Mouse (Mus musculus) liver, embryonic 14 days (tissue): ENCODE measurements around the gene Gm3676. TPM values are rescaled to one million over a fixed set of nuclear protein-coding genes. Genes with fewer than 3 reads are reported as not detected.

ENCODE experiments used
- polyA plus RNA-seq: library from polyadenylated mRNA; depleted of rRNA; stranded (reverse); fragments of >200 nt; gene quantifications from 2 replicates; pipeline ENCODE4 v1.2.3, GENCODE M21; 2012; rRNA removed

Gene Gm3676
- polyA plus RNA-seq, result not detected in 2 replicates

DNA sequence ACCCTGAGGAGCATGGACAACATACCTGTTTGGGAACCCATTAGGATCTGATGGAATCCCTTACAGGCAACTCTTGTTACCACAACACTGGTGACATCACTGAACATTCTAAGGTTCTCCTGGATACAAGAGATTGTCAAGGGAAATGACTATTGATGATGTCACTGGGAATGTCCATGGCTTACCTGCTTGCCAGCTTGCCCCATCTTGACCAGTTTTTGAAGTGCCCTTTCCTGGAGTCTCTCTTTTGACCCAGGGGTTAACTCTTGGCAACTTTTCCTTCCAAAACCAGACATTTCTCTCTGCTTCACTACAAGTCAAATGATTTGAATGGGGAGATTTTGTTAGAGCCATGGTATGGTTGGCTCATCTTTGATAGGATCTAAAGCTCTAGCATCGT lies at the start of gene Gm3676:
Gene Gm3676 (minus strand): TSS at position 101 of the 400 bp plus-strand sequence.

DNA sequence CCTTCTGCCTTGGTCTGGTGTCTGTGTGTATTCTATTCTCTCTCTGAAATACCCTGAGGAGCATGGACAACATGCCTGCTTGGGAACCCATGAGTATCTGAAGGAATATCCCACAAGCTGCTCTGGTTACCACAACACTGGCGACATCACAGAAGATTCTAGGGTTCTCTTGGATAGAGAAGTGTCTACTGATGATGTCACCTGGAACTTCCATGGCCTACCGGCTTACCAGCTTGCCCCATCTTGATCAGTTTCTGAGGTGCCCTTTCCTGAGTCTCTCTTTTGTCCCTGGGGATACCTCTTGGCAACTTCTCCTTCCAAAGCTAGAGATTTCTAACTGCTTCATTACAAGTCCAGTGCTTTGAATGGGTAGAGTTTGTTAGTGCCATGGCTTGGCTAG lies 21.8 kb downstream of the Gm3676 start, which contains the start of gene Gm3072:
Gene Gm3072 (minus strand): TSS at position 101 of the 400 bp plus-strand sequence.

Other genes with a start within 250 kb of the Gm3676 start
- gene Gm6482, start 238.2 kb downstream of the Gm3676 start, polyA plus RNA-seq, result not detected in 2 replicates
- not detected in 2 replicates for gene Gm7954, start 193.0 kb downstream of the Gm3676 start, polyA plus RNA-seq
- gene Gm3486, start 157.0 kb downstream of the Gm3676 start, polyA plus RNA-seq, result not detected in 2 replicates
- not detected in 2 replicates for gene Gm7970, start 90.9 kb downstream of the Gm3676 start, polyA plus RNA-seq
- not detected in 2 replicates for gene 1700049E17Rik2, start 73.3 kb downstream of the Gm3676 start, polyA plus RNA-seq
- gene Gm3072, start 21.9 kb downstream of the Gm3676 start, polyA plus RNA-seq, result not detected in 2 replicates
- gene Gm8068, start 55.4 kb upstream of the Gm3676 start, polyA plus RNA-seq, result not detected in 2 replicates
- gene Gm7929, start 104.1 kb upstream of the Gm3676 start, polyA plus RNA-seq, result not detected in 2 replicates
- not detected in 2 replicates for gene Gm47189, start 126.0 kb upstream of the Gm3676 start, polyA plus RNA-seq